Mouse (Mus musculus): ENCODE data around the gene Pdgfb. TPM values are rescaled to one million over a fixed set of nuclear protein-coding genes. Genes with fewer than 3 reads are reported as not detected.

The Pdgfb gene
- polyA plus RNA-seq, 1 experiment from 2014 or later: 2.0 TPM

GRCm38 (mm10) chr15:80006156-80006555 is 8.6 kb downstream of the Pdgfb start:
- ATAC-seq (ENCODE audit: low FRiP score): no peak
- no peaks in the 10 kb centered on the region for H3K36me3 ChIP-seq (ENCODE audit: control insufficient read depth, insufficient read depth, low read length)

GRCm38 (mm10) chr15:80005436-80005835 is 9.3 kb downstream of the Pdgfb start:
- H3K4me2 ChIP-seq: no peak overlapping the region
- peaks cover 1% of the 10 kb centered on the region; the same call in 1 of the 2 replicates for H3K27me3 ChIP-seq (ENCODE audit: control insufficient read depth, insufficient read depth, low read length)
- ATAC-seq (ENCODE audit: low FRiP score) (no peak), DNase-seq (ENCODE audit: low spot score, missing footprints) (no peak)
- 72% methylated on average over 10 of the region's 10 CpGs for WGBS
- H3K4me1 ChIP-seq (ENCODE audit: control insufficient read depth, insufficient read depth, low read length): peaks cover 14% of the 10 kb centered on the region
- no peaks in the 10 kb centered on the region for H3K9me3 ChIP-seq (ENCODE audit: control insufficient read depth, low read length)
- H3K9ac ChIP-seq (ENCODE audit: low read length): no peak overlapping the region
- H3K27ac ChIP-seq (ENCODE audit: low read depth, low read length): no peak overlapping the region
- H3K36me3 ChIP-seq (ENCODE audit: control insufficient read depth, insufficient read depth, low read length): no peaks in the 10 kb centered on the region
- no peak overlapping the region for H3K4me3 ChIP-seq (ENCODE audit: low read depth, low read length)

More at GRCm38 (mm10) chr15:80006156-80006555, 8.6 kb downstream of the Pdgfb start:
- Histone ChIP-seq H3K9me3 (ENCODE audit: control insufficient read depth, low read length) (no peaks in the 10 kb centered on the region), H3K4me1 (ENCODE audit: control insufficient read depth, insufficient read depth, low read length) (peaks cover 14% of the 10 kb centered on the region), H3K4me3 (ENCODE audit: low read depth, low read length) (no peak overlapping the region), H3K27me3 (ENCODE audit: control insufficient read depth, insufficient read depth, low read length) (peaks cover 9% of the 10 kb centered on the region), H3K4me2 (no peak overlapping the region), H3K27ac (ENCODE audit: low read depth, low read length) (no peak overlapping the region), H3K9ac (ENCODE audit: low read length) (no peak overlapping the region)
- no peak for DNase-seq (ENCODE audit: low spot score, missing footprints)
- WGBS: 80% methylated on average over 7 of the region's 7 CpGs

- Histone ChIP-seq H3K4me3 (ENCODE audit: low read depth, low read length) (no peak overlapping the region), H3K9ac (ENCODE audit: low read length) (peak overlapping the region; percentile 50), H3K27ac (ENCODE audit: low read depth, low read length) (no peak overlapping the region), H3K9me3 (ENCODE audit: control insufficient read depth, low read length) (no peaks in the 10 kb centered on the region), H3K4me2 (no peak overlapping the region), H3K27me3 (ENCODE audit: control insufficient read depth, insufficient read depth, low read length) (no peaks in the 10 kb centered on the region), H3K36me3 (ENCODE audit: control insufficient read depth, insufficient read depth, low read length) (no peaks in the 10 kb centered on the region), H3K4me1 (ENCODE audit: control insufficient read depth, insufficient read depth, low read length) (peaks cover 14% of the 10 kb centered on the region)
- WGBS: 28% methylated on average over 14 of the region's 14 CpGs
- ATAC-seq (ENCODE audit: low FRiP score) (peak; percentile 35), DNase-seq (ENCODE audit: low spot score, missing footprints) (peak; percentile 87)
These were observed 10.0 kb downstream of the Pdgfb start for GRCm38 (mm10) chr15:80004644-80005340.

- H3K9me3 ChIP-seq (ENCODE audit: control insufficient read depth, low read length): no peaks in the 10 kb centered on the region
- no peaks in the 10 kb centered on the region for H3K27me3 ChIP-seq (ENCODE audit: control insufficient read depth, insufficient read depth, low read length)
- no peaks in the 10 kb centered on the region for H3K36me3 ChIP-seq (ENCODE audit: control insufficient read depth, insufficient read depth, low read length)
- 63% methylated on average over 2 of the region's 2 CpGs for WGBS
- H3K9ac ChIP-seq (ENCODE audit: low read length): no peak overlapping the region
- H3K4me3 ChIP-seq (ENCODE audit: low read depth, low read length): no peak overlapping the region
- no peak for DNase-seq (ENCODE audit: low spot score, missing footprints)
- ATAC-seq (ENCODE audit: low FRiP score): no peak
- H3K4me2 ChIP-seq: no peak overlapping the region
- peaks cover 14% of the 10 kb centered on the region for H3K4me1 ChIP-seq (ENCODE audit: control insufficient read depth, insufficient read depth, low read length)
- H3K27ac ChIP-seq (ENCODE audit: low read depth, low read length): no peak overlapping the region; the same call in 1 of the 2 replicates
These were observed 11.2 kb downstream of the Pdgfb start for GRCm38 (mm10) chr15:80003581-80003980.

GRCm38 (mm10) chr15:80001601-80002000 is 13.2 kb downstream of the Pdgfb start:
- Histone ChIP-seq H3K36me3 (ENCODE audit: control insufficient read depth, insufficient read depth, low read length) (no peaks in the 10 kb centered on the region), H3K9me3 (ENCODE audit: control insufficient read depth, low read length) (no peaks in the 10 kb centered on the region), H3K27ac (ENCODE audit: low read depth, low read length) (no peak overlapping the region), H3K4me2 (no peak overlapping the region), H3K27me3 (ENCODE audit: control insufficient read depth, insufficient read depth, low read length) (no peaks in the 10 kb centered on the region), H3K4me3 (ENCODE audit: low read depth, low read length) (no peak overlapping the region), H3K9ac (ENCODE audit: low read length) (no peak overlapping the region), H3K4me1 (ENCODE audit: control insufficient read depth, insufficient read depth, low read length) (peaks cover 14% of the 10 kb centered on the region)
- WGBS: 92% methylated on average over 23 of the region's 23 CpGs
- ATAC-seq (ENCODE audit: low FRiP score) (no peak), DNase-seq (ENCODE audit: low spot score, missing footprints) (no peak)

- WGBS: 73% methylated on average over 8 of the region's 8 CpGs
- no peak overlapping the region for H3K4me3 ChIP-seq (ENCODE audit: low read depth, low read length)
- no peak overlapping the region for H3K9ac ChIP-seq (ENCODE audit: low read length)
- H3K9me3 ChIP-seq (ENCODE audit: control insufficient read depth, low read length): no peaks in the 10 kb centered on the region
- H3K27ac ChIP-seq (ENCODE audit: low read depth, low read length): no peak overlapping the region
- no peaks in the 10 kb centered on the region for H3K36me3 ChIP-seq (ENCODE audit: control insufficient read depth, insufficient read depth, low read length)
- H3K4me1 ChIP-seq (ENCODE audit: control insufficient read depth, insufficient read depth, low read length): peaks cover 14% of the 10 kb centered on the region
- ATAC-seq (ENCODE audit: low FRiP score): no peak
- no peak for DNase-seq (ENCODE audit: low spot score, missing footprints)
- H3K27me3 ChIP-seq (ENCODE audit: control insufficient read depth, insufficient read depth, low read length): no peaks in the 10 kb centered on the region
- no peak overlapping the region for H3K4me2 ChIP-seq
These were observed 14.1 kb downstream of the Pdgfb start for GRCm38 (mm10) chr15:80000694-80001093.

GRCm38 (mm10) chr15:79997988-79998387 is 16.8 kb downstream of the Pdgfb start:
- Histone ChIP-seq H3K9me3 (ENCODE audit: control insufficient read depth, low read length) (no peaks in the 10 kb centered on the region), H3K27ac (ENCODE audit: low read depth, low read length) (no peak overlapping the region), H3K4me2 (no peak overlapping the region), H3K27me3 (ENCODE audit: control insufficient read depth, insufficient read depth, low read length) (no peaks in the 10 kb centered on the region), H3K4me1 (ENCODE audit: control insufficient read depth, insufficient read depth, low read length) (no peaks in the 10 kb centered on the region), H3K4me3 (ENCODE audit: low read depth, low read length) (no peak overlapping the region), H3K9ac (ENCODE audit: low read length) (no peak overlapping the region), H3K36me3 (ENCODE audit: control insufficient read depth, insufficient read depth, low read length) (no peaks in the 10 kb centered on the region)
- ATAC-seq (ENCODE audit: low FRiP score) (no peak), DNase-seq (ENCODE audit: low spot score, missing footprints) (no peak)
- 64% methylated on average over 3 of the region's 3 CpGs for WGBS

GRCm38 (mm10) chr15:79996781-79997180 is 18.0 kb downstream of the Pdgfb start:
- ATAC-seq (ENCODE audit: low FRiP score) (no peak), DNase-seq (ENCODE audit: low spot score, missing footprints) (no peak)
- Histone ChIP-seq H3K9me3 (ENCODE audit: control insufficient read depth, low read length) (no peaks in the 10 kb centered on the region), H3K4me1 (ENCODE audit: control insufficient read depth, insufficient read depth, low read length) (no peaks in the 10 kb centered on the region), H3K9ac (ENCODE audit: low read length) (no peak overlapping the region), H3K36me3 (ENCODE audit: control insufficient read depth, insufficient read depth, low read length) (no peaks in the 10 kb centered on the region), H3K27me3 (ENCODE audit: control insufficient read depth, insufficient read depth, low read length) (no peaks in the 10 kb centered on the region), H3K4me2 (no peak overlapping the region), H3K4me3 (ENCODE audit: low read depth, low read length) (no peak overlapping the region), H3K27ac (ENCODE audit: low read depth, low read length) (no peak overlapping the region)
- 92% methylated on average over 11 of the region's 11 CpGs for WGBS

- Histone ChIP-seq H3K27ac (ENCODE audit: low read depth, low read length) (no peak overlapping the region), H3K36me3 (ENCODE audit: control insufficient read depth, insufficient read depth, low read length) (no peaks in the 10 kb centered on the region), H3K4me1 (ENCODE audit: control insufficient read depth, insufficient read depth, low read length) (no peaks in the 10 kb centered on the region), H3K4me2 (no peak overlapping the region), H3K9ac (ENCODE audit: low read length) (no peak overlapping the region), H3K9me3 (ENCODE audit: control insufficient read depth, low read length) (no peaks in the 10 kb centered on the region), H3K27me3 (ENCODE audit: control insufficient read depth, insufficient read depth, low read length) (no peaks in the 10 kb centered on the region), H3K4me3 (ENCODE audit: low read depth, low read length) (no peak overlapping the region)
- ATAC-seq (ENCODE audit: low FRiP score): no peak
- no peak for DNase-seq (ENCODE audit: low spot score, missing footprints)
- 92% methylated on average over 7 of the region's 7 CpGs for WGBS
These were observed 19.2 kb downstream of the Pdgfb start for GRCm38 (mm10) chr15:79995552-79995951.
